In genomic region chr2:69810169-69810568, GRCm38 (mm10) we compare ENCODE assay signal across 17 mouse cellular contexts. TPM values are rescaled to one million over a fixed set of nuclear protein-coding genes. Genes with fewer than 3 reads are reported as not detected.
DNase-seq lines count a peak whose midpoint lies in the region; TF ChIP-seq lines count a peak whose summit lies in the region.
"Had no signal": no experiment of that assay in that cellular context is flagged by ENCODE, and none has a peak within 500 bp of the region (broad histone marks: within the 10 kb centered on the region; RNA-seq: fewer than 3 reads in every experiment).

No protein-coding gene starts in this region.

- peak; percentile 85 for DNase-seq in heart, adult 11 months
- DNase-seq in heart, postnatal 4 days, result no peak
- no peak for DNase-seq in spleen, adult 2 months (ENCODE audit: low read depth in 1 of 2, low spot score in 2 of 2)
- no peak for DNase-seq in spleen, postnatal 36 days (ENCODE audit: low spot score in 2 of 2)
- peak; percentile 70 to 77 for DNase-seq in adrenal gland, postnatal 36 days
- no peak for DNase-seq in gastrocnemius, adult 18-20 months (ENCODE audit: low spot score)
- DNase-seq in cerebellum, adult 11 months, result no peak
- DNase-seq in embryo, embryonic 9.5 days (ENCODE audit: extremely low spot score), result no peak
- DNase-seq: cerebellum, adult 11-12 months; cerebellum, adult 9-10 months; cerebellum, postnatal 36 days; gastrocnemius, postnatal 14 days had no signal

- no peaks in the 10 kb centered on the region for H3K27me3 ChIP-seq in spleen, adult 2 months (ENCODE audit: control insufficient read depth, insufficient read depth, low read length)
- H3K27me3 ChIP-seq: embryonic facial prominence, embryonic 15.5 days; heart, embryonic 12.5 days; hindbrain, embryonic 15.5 days had no signal

- TF ChIP-seq CTCF in spleen, adult 2 months (IDR thresholded peaks at IDR 0.05; ENCODE audit: extremely low read depth, insufficient read depth, insufficient read length, insufficient replicate concordance), result no peak

- no peaks in the 10 kb centered on the region for H3K36me3 ChIP-seq in spleen, adult 2 months (ENCODE audit: control insufficient read depth, insufficient read depth, low read length)
- H3K36me3 ChIP-seq: embryonic facial prominence, embryonic 15.5 days; forebrain, embryonic 10.5 days; heart, embryonic 12.5 days; hindbrain, embryonic 15.5 days had no signal

- H3K4me1 ChIP-seq in spleen, adult 2 months (ENCODE audit: control insufficient read depth, insufficient read depth, insufficient read length), result no peaks in the 10 kb centered on the region
- H3K4me1 ChIP-seq: embryonic facial prominence, embryonic 15.5 days; heart, embryonic 12.5 days; hindbrain, embryonic 15.5 days had no signal

- TF ChIP-seq POLR2A in spleen, adult 2 months (IDR thresholded peaks at IDR 0.05; ENCODE audit: low read depth, low read length), result no peak

- no peak overlapping the region for H3K4me3 ChIP-seq in spleen, adult 2 months (ENCODE audit: extremely low read depth, insufficient read depth, insufficient read length)
- H3K4me3 ChIP-seq: embryonic facial prominence, embryonic 15.5 days; erythroblast, embryonic 14.5 days; forebrain, embryonic 10.5 days; heart, embryonic 12.5 days; hindbrain, embryonic 15.5 days had no signal

- H3K27ac ChIP-seq in spleen, adult 2 months (ENCODE audit: insufficient read depth, low read length), result peak overlapping the region; percentile 29; the same call in 1 of the 2 replicates
- H3K27ac ChIP-seq: embryonic facial prominence, embryonic 15.5 days; forebrain, embryonic 10.5 days; hindbrain, embryonic 15.5 days had no signal

- 87% methylated on average over 15 of the region's 15 CpGs for WGBS in spleen, adult 2 months

RNA-seq across cellular contexts. Expression of gene Klhl23, which starts 11.6 kb away (rescaled TPM):
- 10 to 100 TPM; 56.7 to 62.7 TPM for total RNA-seq in heart, postnatal 4 days (2021)
- polyA plus RNA-seq in spleen, adult 2 months (2012; rRNA removed), result 1.4 and 1.9 TPM in 2 replicates
- 10 to 100 TPM in 1 of 2 experiments, 1 to 10 TPM in 1; 9.1 to 12.5 TPM for total RNA-seq in adrenal gland, postnatal 36 days (2021)
- 10 to 100 TPM in 1 of 2 experiments, 1 to 10 TPM in 1; 6.8 to 14.5 TPM for total RNA-seq in gastrocnemius, adult 18-20 months (2021)

RNA-seq across cellular contexts. Expression of gene Phospho2, which starts 20.7 kb away (rescaled TPM):
- 10 to 100 TPM; 12.2 to 15.3 TPM for total RNA-seq in heart, postnatal 4 days (2021)
- polyA plus RNA-seq in spleen, adult 2 months (2012; rRNA removed), result 34.2 and 74.5 TPM in 2 replicates
- total RNA-seq in adrenal gland, postnatal 36 days (2021), result 10 to 100 TPM; 22.9 to 26.0 TPM
- 10 to 100 TPM; 18.6 to 20.7 TPM for total RNA-seq in gastrocnemius, adult 18-20 months (2021)

RNA-seq across cellular contexts. Expression of gene Ccdc173, which starts 20.8 kb away (rescaled TPM):
- under 1 TPM; 0.43 to 0.99 TPM for total RNA-seq in heart, postnatal 4 days (2021)
- 0.08 TPM in 1 of 2 replicates, not detected in the other for polyA plus RNA-seq in spleen, adult 2 months (2012; rRNA removed)
- 1 to 10 TPM; 1.3 to 2.0 TPM for total RNA-seq in adrenal gland, postnatal 36 days (2021)
- total RNA-seq in gastrocnemius, adult 18-20 months (2021), result under 1 TPM; 0.45 to 0.50 TPM
- polyA plus RNA-seq: erythroblast, embryonic 14.5 days had no signal

RNA-seq across cellular contexts. Expression of gene Ssb, which starts 51.2 kb away (rescaled TPM):
- total RNA-seq in heart, postnatal 4 days (2021), result 100 to 1,000 TPM; 112 to 114 TPM
- 1.5 and 1.6 TPM in 2 replicates for polyA plus RNA-seq in spleen, adult 2 months (2012; rRNA removed)
- total RNA-seq in adrenal gland, postnatal 36 days (2021), result 100 to 1,000 TPM; 175 to 188 TPM
- total RNA-seq in gastrocnemius, adult 18-20 months (2021), result 10 to 100 TPM; 59.8 to 60.6 TPM

Comparison
In these comparisons a context has a peak if more than half of its experiments do, and no peak if none do; other contexts are left out.
1. DNase-seq: peak in heart, adult 11 months (single experiment) and adrenal gland, postnatal 36 days (2 of 2); none in heart, postnatal 4 days (single experiment), spleen, adult 2 months (0 of 2), spleen, postnatal 36 days (0 of 2), gastrocnemius, adult 18-20 months (single experiment), cerebellum, adult 11 months (single experiment) and embryo, embryonic 9.5 days (single experiment).